Mouse (Mus musculus) testis, adult 2 months (tissue): Measurements from ENCODE around the gene Cdh22. TPM values are rescaled to one million over a fixed set of nuclear protein-coding genes. Genes with fewer than 3 reads are reported as not detected.

Experiments
- H3K27ac ChIP-seq: fragments of 200-500 bp; 2 replicates; pipeline ENCODE4 v1.5.1; 2012; ENCODE audit warnings: low read depth, low read length; ENCODE audit not compliant: control insufficient read depth, insufficient read depth
- H3K27me3 ChIP-seq: fragments of 200-500 bp; 2 replicates; pipeline ENCODE4 v1.6.1; 2012; ENCODE audit warnings: mild to moderate bottlenecking, low read length, moderate library complexity; ENCODE audit not compliant: control insufficient read depth, insufficient read depth
- H3K36me3 ChIP-seq: fragments of 200-500 bp; 2 replicates; pipeline ENCODE4 v1.6.1; 2012; ENCODE audit warnings: mild to moderate bottlenecking, low read length; ENCODE audit not compliant: control insufficient read depth, insufficient read depth
- H3K4me1 ChIP-seq: fragments of 200-500 bp; 2 replicates; pipeline ENCODE4 v1.6.1; 2012; ENCODE audit warnings: low read length; ENCODE audit not compliant: control insufficient read depth, insufficient read depth
- H3K4me3 ChIP-seq: fragments of 200-500 bp; 2 replicates; pipeline ENCODE4 v1.5.1; 2012; ENCODE audit warnings: low read depth, mild to moderate bottlenecking, low read length, moderate library complexity, mixed read lengths; ENCODE audit not compliant: control insufficient read depth
- CTCF ChIP-seq: fragments of 200-500 bp; IDR thresholded peaks from 2 replicates; pipeline ENCODE4 v1.5.1; 2012; ENCODE audit warnings: low read depth, mild to moderate bottlenecking, inconsistent platforms, low read length, moderate library complexity; ENCODE audit not compliant: control insufficient read depth, insufficient read depth, insufficient replicate concordance
- POLR2A ChIP-seq: fragments of 200-500 bp; IDR thresholded peaks from 2 replicates; pipeline ENCODE4 v1.6.1; 2012; ENCODE audit warnings: low read depth, mild to moderate bottlenecking, inconsistent platforms, low read length, moderate library complexity; ENCODE audit not compliant: control insufficient read depth
- polyA plus RNA-seq: library from polyadenylated mRNA; depleted of rRNA; stranded (reverse); fragments of >200 nt; gene quantifications from 2 replicates; pipeline ENCODE4 v1.2.3, GENCODE M21; 2012

Cdh22 gene
- polyA plus RNA-seq, 1 experiment, result 0.37 TPM

- TF ChIP-seq CTCF, result no peak
- no peak for TF ChIP-seq POLR2A
- H3K4me1 ChIP-seq, result peaks cover 6% of the 10 kb centered on the region; the same call in 1 of the 2 replicates
- no peaks in the 10 kb centered on the region for H3K27me3 ChIP-seq
- no peaks in the 10 kb centered on the region for H3K36me3 ChIP-seq
- no peak overlapping the region for H3K27ac ChIP-seq
- no peak overlapping the region for H3K4me3 ChIP-seq
These were observed 25.2 kb upstream of the Cdh22 start for GRCm38 (mm10) chr2:165259859-165260258.

- Histone ChIP-seq H3K36me3 (no peaks in the 10 kb centered on the region), H3K4me1 (peaks cover 1% of the 10 kb centered on the region; the same call in 1 of the 2 replicates), H3K27me3 (no peaks in the 10 kb centered on the region), H3K4me3 (no peak overlapping the region), H3K27ac (no peak overlapping the region)
- TF ChIP-seq POLR2A (no peak), CTCF (no peak)
These were observed 23.7 kb upstream of the Cdh22 start for GRCm38 (mm10) chr2:165258321-165258720.

GRCm38 (mm10) chr2:165257151-165257834 lies 22.6 kb upstream of the Cdh22 start:
- no peaks in the 10 kb centered on the region for H3K4me1 ChIP-seq
- no peaks in the 10 kb centered on the region for H3K36me3 ChIP-seq
- no peak for TF ChIP-seq CTCF
- TF ChIP-seq POLR2A, result no peak
- no peak overlapping the region for H3K4me3 ChIP-seq
- H3K27me3 ChIP-seq, result no peaks in the 10 kb centered on the region
- no peak overlapping the region for H3K27ac ChIP-seq

- no peak overlapping the region for H3K4me3 ChIP-seq
- no peak overlapping the region for H3K27ac ChIP-seq
- H3K36me3 ChIP-seq, result no peaks in the 10 kb centered on the region
- no peaks in the 10 kb centered on the region for H3K27me3 ChIP-seq
- no peak for TF ChIP-seq POLR2A
- H3K4me1 ChIP-seq, result no peaks in the 10 kb centered on the region
These were observed 21.6 kb upstream of the Cdh22 start for GRCm38 (mm10) chr2:165256213-165256612.

- no peak overlapping the region for H3K4me3 ChIP-seq
- no peak overlapping the region for H3K27ac ChIP-seq
- H3K36me3 ChIP-seq, result no peaks in the 10 kb centered on the region
- no peaks in the 10 kb centered on the region for H3K4me1 ChIP-seq
- no peak for TF ChIP-seq CTCF
- no peak for TF ChIP-seq POLR2A
- H3K27me3 ChIP-seq, result no peaks in the 10 kb centered on the region
These were observed 19.2 kb upstream of the Cdh22 start for GRCm38 (mm10) chr2:165253867-165254266.

GRCm38 (mm10) chr2:165253269-165253668 lies 18.6 kb upstream of the Cdh22 start:
- TF ChIP-seq POLR2A (no peak), CTCF (no peak)
- Histone ChIP-seq H3K36me3 (no peaks in the 10 kb centered on the region), H3K27me3 (no peaks in the 10 kb centered on the region), H3K4me3 (no peak overlapping the region), H3K27ac (no peak overlapping the region), H3K4me1 (no peaks in the 10 kb centered on the region)

- Histone ChIP-seq H3K27ac (no peak overlapping the region), H3K4me3 (no peak overlapping the region)
These were observed 18.1 kb upstream of the Cdh22 start for GRCm38 (mm10) chr2:165252801-165253200.

GRCm38 (mm10) chr2:165252381-165252780 lies 17.7 kb upstream of the Cdh22 start:
- Histone ChIP-seq H3K4me1 (no peaks in the 10 kb centered on the region), H3K27me3 (no peaks in the 10 kb centered on the region), H3K4me3 (no peak overlapping the region), H3K27ac (no peak overlapping the region), H3K36me3 (no peaks in the 10 kb centered on the region)
- TF ChIP-seq POLR2A (no peak), CTCF (no peak)

More at GRCm38 (mm10) chr2:165252801-165253200, 18.1 kb upstream of the Cdh22 start:
- H3K27me3 ChIP-seq, result no peaks in the 10 kb centered on the region
- TF ChIP-seq CTCF, result no peak
- no peak for TF ChIP-seq POLR2A
- H3K4me1 ChIP-seq, result no peaks in the 10 kb centered on the region
- H3K36me3 ChIP-seq, result no peaks in the 10 kb centered on the region
